Mouse (Mus musculus): ENCODE results near the gene Wnt9a.

DNA sequence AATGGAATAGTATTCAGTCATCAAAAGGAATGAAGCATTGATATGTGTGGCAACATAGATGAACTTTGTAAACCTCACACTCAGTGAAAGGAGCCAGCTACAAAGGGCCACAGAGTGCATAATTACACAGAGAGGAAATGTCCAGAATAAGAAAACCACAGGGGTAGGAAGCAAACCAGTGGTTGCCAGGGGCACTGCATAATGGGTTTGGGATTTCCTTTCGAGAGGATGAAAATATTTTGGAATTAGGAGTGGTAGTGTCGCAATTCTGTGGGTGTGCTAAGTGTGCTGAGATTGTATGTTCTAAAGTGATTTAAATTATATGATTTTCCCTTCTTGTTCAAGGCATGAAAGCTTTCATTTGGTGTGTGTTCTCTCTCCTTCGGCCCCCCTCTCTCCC lies 32.5 kb upstream of the Wnt9a start:
- TF ChIP-seq POLR2A (IDR thresholded peaks at IDR 0.05; ENCODE audit: control insufficient read depth, extremely low read depth, insufficient read depth, low read length, poor library complexity): no peak
- TF ChIP-seq CTCF (IDR thresholded peaks at IDR 0.05; ENCODE audit: borderline replicate concordance, control insufficient read depth, extremely low read depth, insufficient read depth, low read length, poor library complexity): no peak

Measured in thymus, adult 2 months (tissue).